Mouse (Mus musculus): Measurements from ENCODE around the gene Tmem115. TPM values are rescaled to one million over a fixed set of nuclear protein-coding genes. Genes with fewer than 3 reads are reported as not detected.

The Tmem115 gene
- polyA plus RNA-seq, 1 experiment from 2014 or later = 44.8 TPM

DNA sequence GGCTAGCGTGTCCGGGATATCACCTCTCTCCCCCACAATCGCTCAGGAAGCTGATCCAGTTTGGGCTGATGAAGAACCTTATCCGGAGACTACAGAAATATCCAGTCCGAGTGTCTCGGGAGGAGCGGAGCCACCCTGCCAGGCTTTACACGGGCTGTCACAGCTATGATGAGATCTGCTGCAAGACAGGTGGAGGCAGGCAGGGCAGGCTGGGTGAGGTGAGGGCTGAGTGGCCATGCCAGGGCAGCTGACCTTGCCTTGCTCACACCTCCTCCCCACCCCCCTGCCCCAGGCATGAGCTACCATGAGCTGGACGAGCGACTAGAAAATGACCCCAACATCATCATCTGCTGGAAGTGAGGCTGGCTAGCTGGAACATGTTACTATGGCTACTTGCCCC is 11.5 kb downstream of the Tmem115 start:
- WGBS = 84% methylated on average over 10 of the region's 10 CpGs
- no peak overlapping the region for H3K4me3 ChIP-seq
- no peaks in the 10 kb centered on the region for H3K9me3 ChIP-seq
- no peak overlapping the region for H3K27ac ChIP-seq
- peaks cover 29% of the 10 kb centered on the region for H3K27me3 ChIP-seq (ENCODE audit: insufficient read depth, poor library complexity, severe bottlenecking)
- peaks cover 28% of the 10 kb centered on the region for H3K36me3 ChIP-seq
- DNase-seq (ENCODE audit: low spot score) = no peak
- peaks cover 57% of the 10 kb centered on the region for H3K4me1 ChIP-seq (replicated peaks)

DNA sequence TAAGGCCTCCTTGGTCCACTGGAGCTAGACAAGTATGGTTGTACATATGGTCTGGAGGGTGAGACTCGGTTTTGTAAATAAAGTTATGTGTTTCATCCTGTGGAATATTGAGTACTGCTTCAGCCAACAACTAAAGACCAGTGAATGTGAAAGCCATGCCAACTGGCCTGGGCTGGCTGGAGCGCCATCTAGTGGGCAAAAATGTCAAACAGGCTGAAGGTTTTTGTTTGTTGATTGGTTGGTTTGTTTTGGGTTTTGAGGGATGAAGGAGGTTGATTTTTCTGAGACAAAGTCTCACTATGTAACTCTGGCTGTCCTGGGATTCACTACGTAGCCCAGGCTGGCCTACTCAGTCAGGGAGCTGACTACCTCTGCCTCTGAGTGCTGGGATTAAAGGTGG is 11.9 kb downstream of the Tmem115 start:
- WGBS = 9% methylated on average over 3 of the region's 3 CpGs
- peak; percentile 79 for DNase-seq (ENCODE audit: low spot score)
- H3K4me1 ChIP-seq (replicated peaks) = peaks cover 60% of the 10 kb centered on the region

DNA sequence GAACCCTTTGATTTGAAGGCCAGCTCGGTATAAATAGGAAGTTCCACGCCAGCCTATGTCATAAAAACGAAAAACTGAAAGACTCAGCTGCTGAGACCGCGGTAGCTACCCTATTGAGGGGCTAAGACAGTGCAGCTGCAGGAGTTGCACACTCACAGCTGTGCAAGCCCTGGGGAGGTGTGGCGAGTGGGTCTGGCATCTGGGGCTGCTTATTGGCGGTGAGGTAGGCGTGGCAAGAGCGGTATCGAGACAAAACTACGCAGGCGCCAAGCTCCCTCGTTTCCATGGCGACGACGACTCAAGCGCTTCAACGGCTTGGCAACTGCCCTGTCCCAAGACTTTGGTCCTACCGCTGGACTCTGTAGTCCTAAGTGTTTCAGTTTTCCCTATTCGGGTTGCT is 13.3 kb downstream of the Tmem115 start, which contains the start of gene Zmynd10:
Gene Zmynd10 (plus strand): TSS at position 273 of the 400 bp plus-strand sequence.
- Histone ChIP-seq H3K27me3 (ENCODE audit: insufficient read depth, poor library complexity, severe bottlenecking) (peaks cover 48% of the 10 kb centered on the region), H3K36me3 (peaks cover 24% of the 10 kb centered on the region), H3K27ac (peak within 1 kb of the TSS; percentile 46; the same call in 1 of the 2 replicates), H3K4me3 (peak within 1 kb of the TSS; percentile 42), H3K4me1 (replicated peaks) (peaks cover 60% of the 10 kb centered on the region), H3K9me3 (no peaks in the 10 kb centered on the region)
- 4% methylated on average over 20 of the region's 20 CpGs for WGBS
- DNase-seq (ENCODE audit: low spot score) = peak; percentile 87

More for the DNA sequence above, 11.9 kb downstream of the Tmem115 start:
- no peaks in the 10 kb centered on the region for H3K9me3 ChIP-seq
- no peak overlapping the region for H3K4me3 ChIP-seq
- H3K36me3 ChIP-seq = peaks cover 24% of the 10 kb centered on the region
- peaks cover 33% of the 10 kb centered on the region for H3K27me3 ChIP-seq (ENCODE audit: insufficient read depth, poor library complexity, severe bottlenecking)
- no peak overlapping the region for H3K27ac ChIP-seq

DNA sequence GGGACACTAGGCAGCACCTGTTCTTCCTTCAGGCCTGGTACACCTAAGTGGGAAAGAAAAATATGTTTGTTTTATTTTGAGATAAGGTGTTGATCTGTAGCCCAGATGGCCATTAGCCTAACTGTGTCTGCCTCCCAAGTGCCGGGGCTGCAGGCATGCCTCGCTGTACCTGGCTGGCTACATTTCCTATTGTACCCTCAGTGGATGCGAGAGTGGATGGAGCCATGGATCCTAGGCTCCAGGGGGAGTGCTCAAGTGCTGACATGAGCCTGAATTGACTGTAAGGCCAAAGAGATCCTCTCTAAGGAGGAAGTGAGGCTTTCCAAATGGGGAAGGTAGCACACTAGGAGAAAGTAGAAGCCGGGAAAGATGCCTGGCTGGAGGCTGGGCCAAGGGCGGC is 14.2 kb downstream of the Tmem115 start:
- H3K4me3 ChIP-seq = peak overlapping the region; percentile 42; the same call in 1 of the 2 replicates
- H3K36me3 ChIP-seq = peaks cover 24% of the 10 kb centered on the region
- H3K27me3 ChIP-seq (ENCODE audit: insufficient read depth, poor library complexity, severe bottlenecking) = peaks cover 57% of the 10 kb centered on the region
- H3K9me3 ChIP-seq = no peaks in the 10 kb centered on the region
- H3K4me1 ChIP-seq (replicated peaks) = peaks cover 60% of the 10 kb centered on the region
- no peak for DNase-seq (ENCODE audit: low spot score)
- 78% methylated on average over 5 of the region's 5 CpGs for WGBS
- H3K27ac ChIP-seq = no peak overlapping the region

DNA sequence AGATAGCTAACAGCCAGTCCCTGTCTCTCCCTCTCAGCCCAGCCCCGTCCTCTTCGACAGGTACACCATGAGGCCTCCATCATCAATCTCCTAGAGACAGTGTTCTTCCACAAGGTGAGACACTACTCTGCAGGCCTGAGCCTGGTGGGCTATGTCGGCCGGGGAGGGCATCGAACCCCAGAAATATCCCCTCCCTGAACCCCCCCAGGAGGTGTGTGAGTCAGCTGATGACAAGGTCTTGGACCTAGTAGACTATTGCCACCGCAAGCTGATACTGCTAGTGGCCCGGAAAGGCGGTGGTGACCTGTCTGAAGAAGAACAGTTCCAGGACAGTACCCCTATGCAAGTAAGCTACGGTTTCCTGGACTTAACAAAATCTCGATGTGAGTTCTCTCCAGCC is 15.1 kb downstream of the Tmem115 start:
- Histone ChIP-seq H3K36me3 (peaks cover 17% of the 10 kb centered on the region), H3K9me3 (no peaks in the 10 kb centered on the region), H3K27ac (no peak overlapping the region), H3K27me3 (ENCODE audit: insufficient read depth, poor library complexity, severe bottlenecking) (peaks cover 63% of the 10 kb centered on the region), H3K4me3 (no peak overlapping the region), H3K4me1 (replicated peaks) (peaks cover 61% of the 10 kb centered on the region)
- DNase-seq (ENCODE audit: low spot score) = no peak
- 89% methylated on average over 10 of the region's 10 CpGs for WGBS

DNA sequence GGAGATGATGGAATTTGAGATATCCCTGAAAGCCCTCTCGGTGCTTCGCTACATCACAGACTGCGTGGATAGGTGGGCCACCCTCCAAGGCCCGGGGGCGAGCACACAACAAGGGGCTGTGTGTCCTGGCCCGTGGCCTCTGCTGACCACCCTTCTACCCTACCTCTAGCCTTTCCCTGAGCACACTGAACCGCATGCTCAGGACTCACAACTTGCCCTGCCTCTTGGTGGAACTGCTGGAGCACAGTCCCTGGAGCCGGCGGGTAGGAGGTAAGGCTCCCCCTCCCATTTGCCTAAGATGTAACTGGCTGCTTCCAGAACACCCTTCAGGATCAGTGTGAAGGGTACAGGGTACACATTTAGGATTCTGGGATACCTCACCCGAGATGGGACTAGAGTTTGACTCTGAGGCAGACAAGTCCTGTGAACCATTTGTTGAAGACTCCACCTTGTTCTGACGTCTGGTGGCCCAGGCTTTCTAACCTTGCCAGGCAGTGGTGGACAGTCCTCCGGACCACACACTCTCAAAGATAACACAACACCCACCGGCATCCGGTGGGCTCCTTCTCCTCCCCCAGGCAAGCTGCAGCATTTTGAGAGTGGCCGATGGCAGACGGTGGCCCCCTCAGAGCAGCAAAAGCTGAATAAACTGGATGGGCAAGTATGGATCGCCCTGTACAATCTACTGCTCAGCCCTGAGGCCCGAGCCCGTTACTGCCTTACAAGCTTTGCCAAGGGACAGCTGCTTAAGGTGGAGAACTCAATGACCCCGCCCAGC is 15.7 kb downstream of the Tmem115 start:
- H3K4me3 ChIP-seq = no peak overlapping the region
- peaks cover 66% of the 10 kb centered on the region for H3K4me1 ChIP-seq (replicated peaks)
- H3K27me3 ChIP-seq (ENCODE audit: insufficient read depth, poor library complexity, severe bottlenecking) = peaks cover 63% of the 10 kb centered on the region

DNA sequence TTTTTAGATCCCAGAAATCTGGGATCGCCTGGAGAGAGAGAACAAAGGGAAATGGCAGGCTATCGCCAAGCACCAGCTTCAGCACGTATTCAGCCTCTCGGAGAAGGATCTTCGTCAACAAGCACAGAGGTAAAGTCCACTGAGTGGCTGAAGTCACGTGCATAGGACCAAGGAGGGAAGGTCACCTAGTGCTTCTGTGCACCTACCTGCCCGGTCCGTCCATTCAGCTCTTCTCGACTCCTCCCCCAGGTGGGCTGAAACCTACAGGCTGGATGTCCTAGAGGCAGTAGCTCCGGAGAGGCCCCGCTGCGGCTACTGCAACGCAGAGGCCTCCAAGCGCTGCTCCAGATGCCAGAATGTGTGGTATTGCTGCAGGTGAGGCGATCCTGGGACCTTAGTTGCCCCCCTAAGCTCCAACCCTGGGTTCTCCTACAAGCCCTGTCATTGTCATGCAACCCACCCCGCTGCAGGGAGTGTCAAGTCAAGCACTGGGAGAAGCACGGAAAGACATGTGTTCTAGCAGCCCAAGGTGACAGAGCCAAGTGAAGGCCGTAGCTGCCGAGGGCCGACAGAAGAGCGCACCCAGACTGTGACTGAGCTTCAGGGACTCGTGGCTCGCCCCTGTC is 16.9 kb downstream of the Tmem115 start:
- H3K36me3 ChIP-seq = no peaks in the 10 kb centered on the region
- no peak for DNase-seq (ENCODE audit: low spot score)
- peaks cover 63% of the 10 kb centered on the region for H3K27me3 ChIP-seq (ENCODE audit: insufficient read depth, poor library complexity, severe bottlenecking)
- peak overlapping the region; percentile 87 for H3K27ac ChIP-seq
- peaks cover 69% of the 10 kb centered on the region for H3K4me1 ChIP-seq (replicated peaks)
- 22% methylated on average over 23 of the region's 23 CpGs for WGBS
- H3K4me3 ChIP-seq = peak overlapping the region; percentile 61
- no peaks in the 10 kb centered on the region for H3K9me3 ChIP-seq

More for the DNA sequence above, 15.7 kb downstream of the Tmem115 start:
- Histone ChIP-seq H3K9me3 (no peaks in the 10 kb centered on the region), H3K27ac (no peak overlapping the region), H3K36me3 (peaks cover 10% of the 10 kb centered on the region)
- DNase-seq (ENCODE audit: low spot score) = no peak
- 83% methylated on average over 20 of the region's 20 CpGs for WGBS

DNA sequence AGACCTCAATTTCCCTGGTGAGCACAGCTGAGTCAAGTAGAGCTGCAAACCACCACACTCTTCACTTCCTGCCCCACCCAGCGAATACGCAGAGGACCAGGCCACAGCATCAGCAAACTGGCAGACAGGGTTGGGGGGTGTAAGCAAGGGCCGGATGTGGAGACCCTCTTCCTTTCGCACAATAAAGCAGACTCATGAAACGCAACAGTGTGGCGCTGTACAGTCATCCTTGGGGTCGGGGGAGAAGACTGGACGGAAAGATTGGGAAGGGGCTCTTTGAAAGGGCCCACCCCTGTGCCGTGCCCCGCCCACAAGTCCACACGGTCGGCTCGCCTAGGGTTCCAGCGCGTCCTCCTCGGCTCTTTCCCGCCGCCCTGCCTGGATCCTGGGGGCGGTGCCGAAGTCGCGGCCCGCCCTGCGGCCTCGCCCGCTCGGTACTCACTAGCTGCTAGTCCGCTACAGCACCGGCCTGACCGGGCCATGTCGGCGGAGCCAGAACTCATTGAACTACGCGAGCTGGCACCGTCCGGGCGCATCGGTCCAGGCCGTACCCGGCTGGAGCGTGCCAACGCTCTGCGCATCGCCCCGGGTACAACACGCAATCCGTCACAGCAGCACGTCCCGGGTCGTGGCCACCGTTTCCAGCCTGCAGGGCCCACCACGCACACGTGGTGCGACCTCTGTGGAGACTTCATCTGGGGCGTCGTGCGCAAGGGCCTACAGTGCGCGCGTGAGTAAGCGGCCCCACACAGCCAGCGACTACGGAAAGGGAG is 17.6 kb downstream of the Tmem115 start, which contains the start of gene Rassf1:
Gene Rassf1 (plus strand): TSS at position 439 of the 773 bp plus-strand sequence.
- under 1% methylated on average over 63 of the region's 63 CpGs for WGBS
- peak within 1 kb of the TSS; percentile 61 for H3K4me3 ChIP-seq
- H3K4me1 ChIP-seq (replicated peaks) = peaks cover 73% of the 10 kb centered on the region
- DNase-seq (ENCODE audit: low spot score) = peak; percentile 74
- peaks cover under 1% of the 10 kb centered on the region; the same call in 1 of the 2 replicates for H3K36me3 ChIP-seq
- H3K27ac ChIP-seq = peak within 1 kb of the TSS; percentile 87
- H3K27me3 ChIP-seq (ENCODE audit: insufficient read depth, poor library complexity, severe bottlenecking) = peaks cover 63% of the 10 kb centered on the region
- no peaks in the 10 kb centered on the region for H3K9me3 ChIP-seq

DNA sequence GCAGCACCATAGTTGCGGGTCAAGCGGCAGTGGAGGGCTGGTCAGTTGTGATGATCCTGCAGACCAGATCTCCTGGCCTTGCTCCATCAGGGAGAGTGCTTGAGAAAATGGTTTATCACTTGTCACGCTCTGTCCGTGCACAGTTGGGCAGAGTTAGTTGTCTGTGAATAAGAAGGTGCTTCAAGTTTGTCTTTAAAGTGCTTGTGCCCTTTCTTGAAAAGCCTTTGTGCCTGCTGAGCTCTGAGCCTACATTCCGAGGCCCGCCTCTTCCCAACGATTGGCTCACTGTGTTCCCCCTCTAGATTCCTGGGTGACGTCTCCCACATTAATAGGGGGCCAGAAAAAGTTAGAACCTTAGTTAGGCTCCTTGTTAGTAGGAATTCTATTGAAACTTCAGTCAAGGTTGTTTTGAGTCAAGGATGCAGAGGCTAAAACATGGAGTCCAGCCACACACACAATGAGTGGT is 18.2 kb downstream of the Tmem115 start:
- H3K27me3 ChIP-seq (ENCODE audit: insufficient read depth, poor library complexity, severe bottlenecking) = peaks cover 63% of the 10 kb centered on the region
- no peak for DNase-seq (ENCODE audit: low spot score)
- H3K4me1 ChIP-seq (replicated peaks) = peaks cover 73% of the 10 kb centered on the region
- H3K36me3 ChIP-seq = peaks cover 7% of the 10 kb centered on the region
- peak overlapping the region; percentile 87 for H3K27ac ChIP-seq
- peak overlapping the region; percentile 61 for H3K4me3 ChIP-seq
- WGBS = 5% methylated on average over 8 of the region's 8 CpGs
- H3K9me3 ChIP-seq = no peaks in the 10 kb centered on the region

DNA sequence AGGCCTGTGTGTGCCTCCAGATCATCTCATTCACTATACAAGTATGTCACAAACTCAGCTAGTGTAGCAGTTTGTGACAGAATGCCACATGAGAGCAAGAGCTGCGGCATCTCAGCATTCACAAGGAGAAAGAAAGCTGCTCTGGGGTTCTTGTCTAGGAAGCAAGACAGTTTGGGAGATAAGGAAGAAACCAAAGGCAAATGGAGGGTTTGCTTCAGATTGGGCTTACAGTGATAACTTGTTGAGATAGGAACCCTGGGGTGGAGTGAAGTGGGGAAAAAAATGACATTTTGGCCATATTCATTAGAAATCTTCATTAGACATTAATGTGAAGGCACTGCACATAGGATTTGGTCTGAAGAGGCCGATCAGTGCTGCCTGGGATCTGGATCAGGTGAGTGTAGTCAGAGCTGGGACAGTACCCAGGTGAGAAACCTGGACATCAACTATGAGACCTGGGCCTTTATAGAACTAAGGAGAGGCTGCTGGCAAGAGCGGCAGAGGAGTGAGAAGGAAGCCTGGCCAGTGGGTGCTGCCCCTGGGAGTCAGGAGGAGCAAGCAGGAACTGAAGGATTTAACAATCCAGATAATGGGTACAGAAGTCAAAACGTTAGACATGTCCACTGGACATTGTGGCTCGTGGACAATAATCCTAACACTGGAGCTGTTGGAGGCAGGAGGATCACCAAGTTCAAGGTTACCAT is 19.1 kb downstream of the Tmem115 start:
- peak overlapping the region; percentile 84 for H3K4me3 ChIP-seq
- no peaks in the 10 kb centered on the region for H3K9me3 ChIP-seq
- peaks cover 16% of the 10 kb centered on the region for H3K36me3 ChIP-seq
- H3K27me3 ChIP-seq (ENCODE audit: insufficient read depth, poor library complexity, severe bottlenecking) = peaks cover 58% of the 10 kb centered on the region
- WGBS = 82% methylated on average over 5 of the region's 5 CpGs
- no peak for DNase-seq (ENCODE audit: low spot score)
- H3K27ac ChIP-seq = no peak overlapping the region
- peaks cover 65% of the 10 kb centered on the region for H3K4me1 ChIP-seq (replicated peaks)

DNA sequence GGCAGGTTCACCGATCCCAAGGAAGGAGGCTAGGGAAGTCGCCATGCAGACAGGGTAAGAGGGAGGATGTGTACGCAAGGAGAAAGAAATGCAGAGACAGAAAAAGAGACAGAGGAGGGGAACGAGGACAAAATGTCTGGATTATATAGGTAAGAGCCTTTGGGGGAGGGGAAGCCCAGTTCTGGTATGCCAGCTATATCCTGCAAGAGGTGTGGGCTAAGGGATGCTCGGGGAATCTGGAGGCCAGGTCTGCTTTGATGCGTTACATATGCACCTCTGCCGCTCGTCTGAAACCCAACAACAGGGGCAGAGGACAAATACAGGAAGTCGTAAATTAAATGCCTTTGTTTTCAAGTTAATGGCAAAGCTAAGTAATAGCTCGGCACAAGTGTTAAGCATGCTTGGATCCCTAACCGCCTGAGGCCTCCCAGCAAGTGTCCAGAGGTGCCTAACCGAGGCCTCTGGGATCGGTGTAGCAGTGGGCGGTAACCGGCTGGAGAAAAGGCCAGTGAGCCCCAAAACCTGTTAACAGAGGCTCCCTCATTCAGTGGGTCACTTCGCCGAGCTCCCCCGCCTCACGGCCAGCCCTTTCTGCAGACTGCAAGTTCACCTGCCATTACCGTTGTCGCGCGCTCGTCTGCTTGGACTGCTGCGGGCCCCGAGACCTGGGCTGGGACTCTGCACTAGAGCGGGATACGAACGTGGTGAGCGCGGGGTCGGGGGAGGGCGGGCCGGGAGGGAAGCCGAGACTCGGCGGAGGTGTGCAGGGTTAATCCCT is 20.0 kb downstream of the Tmem115 start:
- Histone ChIP-seq H3K4me1 (replicated peaks) (peaks cover 62% of the 10 kb centered on the region), H3K4me3 (peak overlapping the region; percentile 84), H3K9me3 (no peaks in the 10 kb centered on the region), H3K27me3 (ENCODE audit: insufficient read depth, poor library complexity, severe bottlenecking) (peaks cover 49% of the 10 kb centered on the region), H3K36me3 (peaks cover 25% of the 10 kb centered on the region), H3K27ac (peak overlapping the region; percentile 96)
- DNase-seq (ENCODE audit: low spot score) = no peak
- 7% methylated on average over 37 of the region's 37 CpGs for WGBS

All from hindbrain, embryonic 10.5 days (tissue).